Mouse (Mus musculus) myocyte (in vitro differentiated cells): Measurements from ENCODE around the gene Rilpl1.

Experiments
- MAX ChIP-seq: IDR thresholded peaks from one replicate; pipeline ENCODE4 v1.6.1; 2011; ENCODE audit warnings: low read depth, mild to moderate bottlenecking, control low read depth
- POLR2AphosphoS2 ChIP-seq: IDR thresholded peaks from one replicate; pipeline ENCODE4 v1.6.1; 2011; ENCODE audit warnings: low read depth, control low read depth; ENCODE audit not compliant: insufficient read length

DNA sequence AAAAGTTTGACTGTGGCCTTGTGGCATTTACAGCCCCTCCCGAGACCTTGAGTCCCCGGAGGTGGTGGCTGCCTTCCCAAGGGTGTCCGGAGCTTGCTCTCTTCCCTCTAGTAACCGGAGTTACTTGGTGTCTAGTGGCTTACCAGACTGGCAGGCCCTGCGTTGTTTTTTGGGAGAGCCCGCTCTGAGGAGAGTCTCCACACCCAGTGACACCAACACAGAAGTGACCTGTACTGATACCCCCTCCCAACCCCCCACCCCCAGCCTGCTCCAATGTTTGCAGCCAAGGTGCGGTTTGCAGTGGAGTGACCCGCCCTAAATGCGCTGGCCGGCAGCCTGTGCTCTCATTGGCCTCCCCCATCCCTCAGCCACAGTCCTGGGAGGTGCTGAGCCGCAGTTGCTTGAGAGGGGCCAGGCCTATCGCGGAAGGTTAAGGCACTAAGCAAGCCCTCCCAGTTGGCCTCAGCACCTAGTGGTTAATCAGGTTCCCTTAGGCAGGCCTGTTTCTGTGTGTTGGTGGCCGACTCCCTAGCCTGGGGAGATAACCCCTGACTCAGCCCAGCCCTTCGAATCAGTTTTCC lies 84.8 kb downstream of the Rilpl1 start:
- TF ChIP-seq MAX (no peak), POLR2AphosphoS2 (peak; percentile 69)
